In genomic region chr12:69729246-69729645, GRCm38 (mm10) we compare ENCODE assay signal across 28 mouse cellular contexts.
"Had no signal": no experiment of that assay in that cellular context is flagged by ENCODE, and none has a peak within 500 bp of the region (broad histone marks: within the 10 kb centered on the region; RNA-seq: fewer than 3 reads in every experiment).

No protein-coding gene starts in this region.

- ATAC-seq: inflammation-experienced regulatory T-cells, adult 6 months; intestine, embryonic 15.5 days; intestine, postnatal 0 days had no signal

- DNase-seq: gastrocnemius, postnatal 14 days; gastrocnemius, postnatal 36 days; heart, adult 2 months; heart, postnatal 14 days; heart, postnatal 36 days; kidney, adult 2 months; kidney, adult 9 months; kidney, postnatal 14 days; kidney, postnatal 36 days; layer of hippocampus, adult 9-11 months; layer of hippocampus, postnatal 36 days; liver; liver, embryonic 13.5 days; lung, adult 18-20 months had no signal

- H3K9ac ChIP-seq: heart, embryonic 13.5 days; heart, embryonic 15.5 days; hindbrain, embryonic 13.5 days; hindbrain, embryonic 15.5 days; intestine, embryonic 15.5 days; kidney, embryonic 15.5 days; limb, embryonic 12.5 days; liver, embryonic 13.5 days; liver, embryonic 15.5 days had no signal

- H3K27ac ChIP-seq: heart, adult 2 months; heart, embryonic 13.5 days; heart, embryonic 15.5 days; hindbrain, embryonic 13.5 days; hindbrain, embryonic 15.5 days; intestine, embryonic 15.5 days; kidney, embryonic 15.5 days; kidney, postnatal 0 days; limb, embryonic 10.5 days; limb, embryonic 12.5 days; liver, embryonic 13.5 days; liver, embryonic 15.5 days had no signal

- H3K4me2 ChIP-seq: heart, embryonic 11.5 days; heart, embryonic 13.5 days; heart, embryonic 15.5 days; hindbrain, embryonic 13.5 days; hindbrain, embryonic 15.5 days; intestine, embryonic 15.5 days; kidney, embryonic 15.5 days; limb, embryonic 12.5 days; liver, embryonic 11.5 days; liver, embryonic 13.5 days; liver, embryonic 15.5 days had no signal

- H3K27me3 ChIP-seq: heart, embryonic 13.5 days; heart, embryonic 15.5 days; hindbrain, embryonic 13.5 days; hindbrain, embryonic 15.5 days; intestine, embryonic 15.5 days; kidney, embryonic 15.5 days; limb, embryonic 12.5 days; liver, embryonic 13.5 days; liver, embryonic 15.5 days had no signal

- H3K4me3 ChIP-seq: heart, adult 2 months; heart, embryonic 13.5 days; heart, embryonic 15.5 days; hindbrain, embryonic 13.5 days; hindbrain, embryonic 15.5 days; intestine, embryonic 15.5 days; kidney, embryonic 15.5 days; limb, embryonic 10.5 days; limb, embryonic 12.5 days; liver, embryonic 13.5 days; liver, embryonic 15.5 days had no signal

- H3K36me3 ChIP-seq: heart, embryonic 13.5 days; heart, embryonic 15.5 days; hindbrain, embryonic 13.5 days; hindbrain, embryonic 15.5 days; intestine, embryonic 15.5 days; kidney, embryonic 15.5 days; limb, embryonic 10.5 days; limb, embryonic 12.5 days; liver, embryonic 13.5 days had no signal

- H3K9me3 ChIP-seq: heart, embryonic 13.5 days; heart, embryonic 15.5 days; hindbrain, embryonic 13.5 days; hindbrain, embryonic 15.5 days; intestine, embryonic 15.5 days; kidney, embryonic 15.5 days; limb, embryonic 10.5 days; limb, embryonic 12.5 days; liver, embryonic 13.5 days; liver, embryonic 15.5 days had no signal
